Mouse (Mus musculus) spleen, adult 2 months (tissue): ENCODE measurements around the gene Adgrl1. TPM values are rescaled to one million over a fixed set of nuclear protein-coding genes. Genes with fewer than 3 reads are reported as not detected.
"Not testable (repeated sequence)": the region's sequence is repeated elsewhere in the genome, so short reads cannot be mapped to it uniquely, and the experiment has no call there.

Experiments used
- DNase-seq, 2 experiments: peaks; one replicate each; pipeline versions ENCODE4 v3.0.0 to v3.0.0-alpha.2; 2012 to 2021; ENCODE audit warnings: low spot score in 2 of 2, low read depth in 1 of 2
- H3K27ac ChIP-seq: fragments of 200-500 bp; 2 replicates; pipeline ENCODE4 v1.5.1; 2012; ENCODE audit warnings: low read length, inconsistent platforms; ENCODE audit not compliant: insufficient read depth
- H3K27me3 ChIP-seq: fragments of 200-500 bp; 2 replicates; pipeline ENCODE4 v1.6.1; 2012; ENCODE audit warnings: mild to moderate bottlenecking, moderate library complexity, low read length, inconsistent platforms; ENCODE audit not compliant: control insufficient read depth, insufficient read depth
- H3K36me3 ChIP-seq: fragments of 200-500 bp; 2 replicates; pipeline ENCODE4 v1.6.1; 2012; ENCODE audit warnings: mild to moderate bottlenecking, low read length, inconsistent platforms; ENCODE audit not compliant: control insufficient read depth, insufficient read depth
- H3K4me1 ChIP-seq: fragments of 200-500 bp; 2 replicates; pipeline ENCODE4 v1.6.1; 2011; ENCODE audit warnings: inconsistent platforms; ENCODE audit not compliant: control insufficient read depth, insufficient read depth, insufficient read length
- H3K4me3 ChIP-seq: fragments of 200-500 bp; 2 replicates; pipeline ENCODE4 v1.5.1; 2011; ENCODE audit warnings: mild to moderate bottlenecking, inconsistent platforms; ENCODE audit not compliant: insufficient read depth, insufficient read length; ENCODE audit errors: extremely low read depth
- CTCF ChIP-seq: fragments of 200-500 bp; IDR thresholded peaks from 2 replicates; pipeline ENCODE4 v1.5.1; 2011; ENCODE audit warnings: mild to moderate bottlenecking, inconsistent platforms; ENCODE audit not compliant: insufficient read depth, insufficient read length, insufficient replicate concordance; ENCODE audit errors: extremely low read depth
- POLR2A ChIP-seq: fragments of 200-500 bp; IDR thresholded peaks from 2 replicates; pipeline ENCODE4 v1.6.1; 2011; ENCODE audit warnings: low read depth, low read length, inconsistent platforms
- WGBS: fragments of 180-500 bp; shearing (Covaris S2); methylation state at CpG from one replicate; pipeline ENCODE4 v1.1.7; 2018; 5-methylcytosine and 5-hydroxymethylcytosine counted together
- polyA plus RNA-seq: library from polyadenylated mRNA; depleted of rRNA; stranded (reverse); fragments of >200 nt; gene quantifications from 2 replicates; pipeline ENCODE4 v1.2.3, GENCODE M21; 2012; rRNA removed

Adgrl1 gene
- polyA plus RNA-seq, 1 experiment, result 28.9 TPM

- no peaks in the 10 kb centered on the region for H3K27me3 ChIP-seq
- WGBS, result 82% methylated on average over 4 of the region's 4 CpGs
- DNase-seq, result no peak
- TF ChIP-seq POLR2A (no peak), CTCF (no peak)
- peaks cover 24% of the 10 kb centered on the region for H3K36me3 ChIP-seq
- H3K4me3 ChIP-seq, result no peak overlapping the region
- peaks cover 1% of the 10 kb centered on the region; the same call in 1 of the 2 replicates for H3K4me1 ChIP-seq
- no peak overlapping the region for H3K27ac ChIP-seq
Observed at GRCm38 (mm10) chr8:83982449-83982848, 82.5 kb downstream of the Adgrl1 start.

GRCm38 (mm10) chr8:83983222-83983621, 83.3 kb downstream of the Adgrl1 start:
- DNase-seq, H3K4me3 ChIP-seq, H3K27ac ChIP-seq, H3K27me3 ChIP-seq, H3K4me1 ChIP-seq: not testable (repeated sequence)
- WGBS, result 96% methylated on average over 2 of the region's 2 CpGs
- H3K36me3 ChIP-seq, result peaks cover 24% of the 10 kb centered on the region

- no peak overlapping the region for H3K27ac ChIP-seq
- WGBS, result 43% methylated on average over 7 of the region's 7 CpGs
- H3K27me3 ChIP-seq, result no peaks in the 10 kb centered on the region
- H3K4me1 ChIP-seq, result no peaks in the 10 kb centered on the region; the same call in 1 of the 2 replicates
- peaks cover 21% of the 10 kb centered on the region for H3K36me3 ChIP-seq
- H3K4me3 ChIP-seq, result no peak overlapping the region
- TF ChIP-seq POLR2A (no peak), CTCF (no peak)
- DNase-seq, result no peak
Observed at GRCm38 (mm10) chr8:83989243-83989642, 89.3 kb downstream of the Adgrl1 start.

GRCm38 (mm10) chr8:83990170-83990569, 90.3 kb downstream of the Adgrl1 start:
- Histone ChIP-seq H3K4me3 (no peak overlapping the region), H3K4me1 (no peaks in the 10 kb centered on the region; the same call in 1 of the 2 replicates), H3K27me3 (no peaks in the 10 kb centered on the region), H3K27ac (no peak overlapping the region), H3K36me3 (peaks cover 21% of the 10 kb centered on the region)
- TF ChIP-seq CTCF (no peak), POLR2A (no peak)
- 94% methylated on average over 14 of the region's 14 CpGs for WGBS
- DNase-seq, result no peak

Other genes with a start within 250 kb of the Adgrl1 start
- 27.7 and 32.5 TPM in 2 replicates for gene Gipc1, start 247.4 kb upstream of the Adgrl1 start, polyA plus RNA-seq
- 2.3 TPM in 2 replicates for gene Ptger1, start 233.4 kb upstream of the Adgrl1 start, polyA plus RNA-seq
- 165 and 208 TPM in 2 replicates for gene Pkn1, start 200.9 kb upstream of the Adgrl1 start, polyA plus RNA-seq
- gene Ddx39, start 184.9 kb upstream of the Adgrl1 start, polyA plus RNA-seq, result 52.9 TPM in 2 replicates
- 232 and 275 TPM in 2 replicates for gene Adgre5, start 158.8 kb upstream of the Adgrl1 start, polyA plus RNA-seq
- 1.2 and 1.3 TPM in 2 replicates for gene Gm10644, start 55.1 kb downstream of the Adgrl1 start, polyA plus RNA-seq
- 33.2 and 38.4 TPM in 2 replicates for gene Asf1b, start 55.4 kb downstream of the Adgrl1 start, polyA plus RNA-seq
- gene Prkaca, start 72.9 kb downstream of the Adgrl1 start, polyA plus RNA-seq, result 26.7 and 31.5 TPM in 2 replicates
- gene Samd1, start 97.6 kb downstream of the Adgrl1 start, polyA plus RNA-seq, result 39.5 and 53.7 TPM in 2 replicates
- 0.46 and 0.63 TPM in 2 replicates for gene 1700067K01Rik, start 101.4 kb downstream of the Adgrl1 start, polyA plus RNA-seq
- gene 2210011C24Rik, start 112.1 kb downstream of the Adgrl1 start, polyA plus RNA-seq, result 0.60 and 4.4 TPM in 2 replicates
- 0.22 and 0.23 TPM in 2 replicates for gene Palm3, start 121.4 kb downstream of the Adgrl1 start, polyA plus RNA-seq
- gene Il27ra, start 142.5 kb downstream of the Adgrl1 start, polyA plus RNA-seq, result 69.5 and 70.0 TPM in 2 replicates
- 3.8 and 5.3 TPM in 2 replicates for gene Rln3, start 144.9 kb downstream of the Adgrl1 start, polyA plus RNA-seq
- gene Gm10643, start 165.0 kb downstream of the Adgrl1 start, polyA plus RNA-seq, result 0.35 and 0.43 TPM in 2 replicates
- 45.6 and 58.3 TPM in 2 replicates for gene Rfx1, start 166.7 kb downstream of the Adgrl1 start, polyA plus RNA-seq
- gene Dcaf15, start 204.7 kb downstream of the Adgrl1 start, polyA plus RNA-seq, result 64.1 and 87.6 TPM in 2 replicates
- gene Podnl1, start 225.9 kb downstream of the Adgrl1 start, polyA plus RNA-seq, result 11.1 and 12.9 TPM in 2 replicates
- gene Cc2d1a, start 247.8 kb downstream of the Adgrl1 start, polyA plus RNA-seq, result 21.0 and 26.6 TPM in 2 replicates
- 1.4 TPM in 2 replicates for gene 4930432K21Rik, start 247.9 kb downstream of the Adgrl1 start, polyA plus RNA-seq